Mouse (Mus musculus): ENCODE data around the gene Rnf181.

DNA sequence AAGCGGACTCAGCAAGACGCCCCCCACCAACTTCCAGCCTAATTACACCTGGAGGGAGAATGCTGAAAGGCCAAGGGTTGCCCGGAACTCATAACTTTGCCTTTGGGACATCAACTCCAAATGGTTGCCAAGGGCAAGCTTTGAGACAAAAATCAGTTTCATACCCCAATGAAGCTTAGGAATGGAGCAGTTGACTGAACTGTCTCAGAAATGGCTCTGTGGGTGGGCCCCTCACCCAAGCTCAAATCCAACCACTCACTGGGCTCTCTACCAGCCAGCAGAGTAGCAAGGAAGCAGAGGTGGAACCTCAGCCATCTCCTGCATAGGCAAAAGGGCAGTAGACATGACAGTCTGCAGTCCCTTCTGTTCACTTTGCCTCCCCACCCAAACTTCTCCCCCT is 21.1 kb upstream of the Rnf181 start:
- TF ChIP-seq CTCF (IDR thresholded peaks at IDR 0.05; ENCODE audit: control insufficient read depth, insufficient read depth, low read length), result no peak
- TF ChIP-seq POLR2A (IDR thresholded peaks at IDR 0.05; ENCODE audit: borderline replicate concordance, control insufficient read depth, low read depth, low read length), result no peak
